Mouse (Mus musculus) kidney, embryonic 16.5 days (tissue): ENCODE measurements around the gene Cym. TPM values are rescaled to one million over a fixed set of nuclear protein-coding genes. Genes with fewer than 3 reads are reported as not detected.
A peak's percentile ranks its signal among the peaks of the same experiment; 100 is the strongest.

Experiments used
- ATAC-seq: fragments of 200-750 bp; cut with Nextera tagmentation; 2 replicates; pipeline ENCODE4 v1.8.0; 2017; ENCODE audit warnings: moderate TSS enrichment; ENCODE audit not compliant: low FRiP score, low TSS enrichment
- H3K27ac ChIP-seq: fragments of 300-500 bp; sonication (generic); 2 replicates; pipeline ENCODE4 v1.5.1; 2014; ENCODE audit warnings: low read length
- H3K27me3 ChIP-seq: fragments of 300-500 bp; sonication (generic); 2 replicates; pipeline ENCODE4 v1.6.1; 2014; ENCODE audit warnings: low read length, control low read depth, mixed read lengths; ENCODE audit not compliant: insufficient read depth
- H3K36me3 ChIP-seq: fragments of 300-500 bp; sonication (generic); 2 replicates; pipeline ENCODE4 v1.6.1; 2014; ENCODE audit warnings: low read length, control low read depth, mixed read lengths; ENCODE audit not compliant: insufficient read depth
- H3K4me1 ChIP-seq: fragments of 300-500 bp; sonication (generic); 2 replicates; pipeline ENCODE4 v1.6.1; 2014; ENCODE audit warnings: low read length, control low read depth, mixed read lengths; ENCODE audit not compliant: insufficient read depth
- H3K4me2 ChIP-seq: fragments of 300-500 bp; sonication (generic); replicated peaks from 2 replicates; pipeline ENCODE4 v1.6.1; 2014; ENCODE audit warnings: low read depth, low read length
- H3K4me3 ChIP-seq: fragments of 300-500 bp; sonication (generic); 2 replicates; pipeline ENCODE4 v1.5.1; 2014; ENCODE audit warnings: mild to moderate bottlenecking, low read length
- H3K9ac ChIP-seq: fragments of 300-500 bp; sonication (generic); replicated peaks from 2 replicates; pipeline ENCODE4 v1.6.1; 2014; ENCODE audit warnings: low read length
- H3K9me3 ChIP-seq: fragments of 300-500 bp; sonication (generic); 2 replicates; pipeline ENCODE4 v1.6.1; 2016; ENCODE audit warnings: low read length, control low read depth
- WGBS: fragments of 180-500 bp; shearing (Covaris S2); extraction: QIAGEN DNeasy Blood & Tissue Kit; methylation state at CpG from one replicate; pipeline ENCODE4 v1.1.7; 2014; 5-methylcytosine and 5-hydroxymethylcytosine counted together
- polyA plus RNA-seq: library from polyadenylated mRNA; unstranded; fragments of >200 nt; fragmentation: Nextera tagmentation; extraction: Ambion mirVana; gene quantifications from 2 replicates; pipeline ENCODE4 v1.2.1, GENCODE M21; 2015

The Cym gene
- polyA plus RNA-seq, 1 experiment from 2014 or later, result 0.89 TPM

GRCm38 (mm10) chr3:107229822-107230221 is 8.3 kb upstream of the Cym start:
- H3K4me2 ChIP-seq, result no peak overlapping the region
- H3K9ac ChIP-seq, result no peak overlapping the region
- H3K9me3 ChIP-seq, result no peaks in the 10 kb centered on the region
- H3K4me3 ChIP-seq, result no peak overlapping the region
- ATAC-seq, result no peak
- no peak overlapping the region for H3K27ac ChIP-seq
- H3K36me3 ChIP-seq, result no peaks in the 10 kb centered on the region
- H3K27me3 ChIP-seq, result no peaks in the 10 kb centered on the region
- H3K4me1 ChIP-seq, result peaks cover 3% of the 10 kb centered on the region; the same call in 1 of the 2 replicates
- WGBS, result 32% methylated on average over 5 of the region's 5 CpGs

- 68% methylated on average over 5 of the region's 5 CpGs for WGBS
- no peak overlapping the region for H3K9ac ChIP-seq
- ATAC-seq, result no peak
These were observed 7.7 kb upstream of the Cym start for GRCm38 (mm10) chr3:107229221-107229620.

GRCm38 (mm10) chr3:107225820-107226219 is 4.3 kb upstream of the Cym start:
- H3K27ac ChIP-seq, result no peak overlapping the region
- H3K27me3 ChIP-seq, result no peaks in the 10 kb centered on the region
- ATAC-seq, result no peak
- H3K9ac ChIP-seq, result no peak overlapping the region
- WGBS, result 88% methylated on average over 5 of the region's 5 CpGs
- no peak overlapping the region for H3K4me3 ChIP-seq
- no peaks in the 10 kb centered on the region for H3K36me3 ChIP-seq
- H3K4me1 ChIP-seq, result no peaks in the 10 kb centered on the region
- no peaks in the 10 kb centered on the region for H3K9me3 ChIP-seq
- H3K4me2 ChIP-seq, result no peak overlapping the region

More at GRCm38 (mm10) chr3:107229221-107229620, 7.7 kb upstream of the Cym start:
- Histone ChIP-seq H3K4me2 (no peak overlapping the region), H3K36me3 (no peaks in the 10 kb centered on the region), H3K9me3 (no peaks in the 10 kb centered on the region), H3K27ac (no peak overlapping the region), H3K27me3 (no peaks in the 10 kb centered on the region), H3K4me3 (no peak overlapping the region), H3K4me1 (peaks cover 3% of the 10 kb centered on the region; the same call in 1 of the 2 replicates)

- Histone ChIP-seq H3K4me2 (no peak overlapping the region), H3K27ac (no peak overlapping the region), H3K9ac (no peak overlapping the region), H3K4me3 (no peak overlapping the region), H3K4me1 (no peaks in the 10 kb centered on the region), H3K27me3 (no peaks in the 10 kb centered on the region), H3K36me3 (no peaks in the 10 kb centered on the region), H3K9me3 (no peaks in the 10 kb centered on the region)
- 70% methylated on average over 1 of the region's 1 CpGs for WGBS
- ATAC-seq, result no peak
These were observed 1.7 kb upstream of the Cym start for GRCm38 (mm10) chr3:107223230-107223629.

GRCm38 (mm10) chr3:107218572-107218971 is 3.0 kb downstream of the Cym start:
- H3K4me3 ChIP-seq, result no peak overlapping the region
- WGBS, result 89% methylated on average over 7 of the region's 7 CpGs
- H3K27me3 ChIP-seq, result no peaks in the 10 kb centered on the region
- ATAC-seq, result no peak
- H3K9me3 ChIP-seq, result no peaks in the 10 kb centered on the region
- no peaks in the 10 kb centered on the region for H3K4me1 ChIP-seq
- H3K36me3 ChIP-seq, result no peaks in the 10 kb centered on the region
- no peak overlapping the region for H3K4me2 ChIP-seq
- no peak overlapping the region for H3K9ac ChIP-seq
- no peak overlapping the region for H3K27ac ChIP-seq

- WGBS, result 79% methylated on average over 3 of the region's 3 CpGs
- no peaks in the 10 kb centered on the region for H3K36me3 ChIP-seq
- no peak overlapping the region for H3K4me3 ChIP-seq
- no peak overlapping the region for H3K9ac ChIP-seq
- no peak overlapping the region for H3K27ac ChIP-seq
- H3K4me1 ChIP-seq, result no peaks in the 10 kb centered on the region
- no peaks in the 10 kb centered on the region for H3K27me3 ChIP-seq
- H3K9me3 ChIP-seq, result no peaks in the 10 kb centered on the region
- ATAC-seq, result no peak
- H3K4me2 ChIP-seq, result no peak overlapping the region
These were observed 4.4 kb downstream of the Cym start for GRCm38 (mm10) chr3:107217101-107217480.

- Histone ChIP-seq H3K4me3 (no peak overlapping the region), H3K36me3 (no peaks in the 10 kb centered on the region), H3K9ac (no peak overlapping the region), H3K9me3 (no peaks in the 10 kb centered on the region), H3K27ac (no peak overlapping the region), H3K4me1 (no peaks in the 10 kb centered on the region), H3K27me3 (no peaks in the 10 kb centered on the region), H3K4me2 (no peak overlapping the region)
- 60% methylated on average over 8 of the region's 8 CpGs for WGBS
- ATAC-seq, result no peak
These were observed 5.0 kb downstream of the Cym start for GRCm38 (mm10) chr3:107216400-107217100.

GRCm38 (mm10) chr3:107214606-107215005 is 6.9 kb downstream of the Cym start:
- no peaks in the 10 kb centered on the region for H3K4me1 ChIP-seq
- no peaks in the 10 kb centered on the region for H3K9me3 ChIP-seq
- H3K27me3 ChIP-seq, result no peaks in the 10 kb centered on the region
- no peak overlapping the region for H3K9ac ChIP-seq
- H3K27ac ChIP-seq, result no peak overlapping the region
- 73% methylated on average over 5 of the region's 5 CpGs for WGBS
- ATAC-seq, result no peak
- no peak overlapping the region for H3K4me3 ChIP-seq
- H3K36me3 ChIP-seq, result no peaks in the 10 kb centered on the region
- H3K4me2 ChIP-seq, result no peak overlapping the region

- Histone ChIP-seq H3K27me3 (no peaks in the 10 kb centered on the region), H3K9ac (no peak overlapping the region), H3K9me3 (no peaks in the 10 kb centered on the region), H3K4me3 (no peak overlapping the region), H3K4me1 (no peaks in the 10 kb centered on the region), H3K27ac (no peak overlapping the region), H3K36me3 (no peaks in the 10 kb centered on the region), H3K4me2 (no peak overlapping the region)
- 0 out of 2 replicates have a peak, but pooled peaks have one; percentile 32 for ATAC-seq
- 57% methylated on average over 7 of the region's 7 CpGs for WGBS
These were observed 13.8 kb downstream of the Cym start for GRCm38 (mm10) chr3:107207625-107208253.

- 38% methylated on average over 4 of the region's 4 CpGs for WGBS
- no peak overlapping the region for H3K4me3 ChIP-seq
- ATAC-seq, result no peak
- H3K4me2 ChIP-seq, result no peak overlapping the region
- no peaks in the 10 kb centered on the region for H3K9me3 ChIP-seq
- H3K27me3 ChIP-seq, result no peaks in the 10 kb centered on the region
- H3K4me1 ChIP-seq, result no peaks in the 10 kb centered on the region
- H3K36me3 ChIP-seq, result no peaks in the 10 kb centered on the region
- H3K27ac ChIP-seq, result no peak overlapping the region
- H3K9ac ChIP-seq, result no peak overlapping the region
These were observed 14.9 kb downstream of the Cym start for GRCm38 (mm10) chr3:107206490-107207150.
